Mouse (Mus musculus): Measurements from ENCODE around the gene Calr.
A peak's percentile ranks its signal among the peaks of the same experiment; 100 is the strongest.

Gene Calr

GRCm38 (mm10) chr8:84815547-84815946 lies 31.2 kb downstream of the Calr start:
- peak; percentile 84 for DNase-seq (ENCODE audit: low read depth, low spot score)

DNA sequence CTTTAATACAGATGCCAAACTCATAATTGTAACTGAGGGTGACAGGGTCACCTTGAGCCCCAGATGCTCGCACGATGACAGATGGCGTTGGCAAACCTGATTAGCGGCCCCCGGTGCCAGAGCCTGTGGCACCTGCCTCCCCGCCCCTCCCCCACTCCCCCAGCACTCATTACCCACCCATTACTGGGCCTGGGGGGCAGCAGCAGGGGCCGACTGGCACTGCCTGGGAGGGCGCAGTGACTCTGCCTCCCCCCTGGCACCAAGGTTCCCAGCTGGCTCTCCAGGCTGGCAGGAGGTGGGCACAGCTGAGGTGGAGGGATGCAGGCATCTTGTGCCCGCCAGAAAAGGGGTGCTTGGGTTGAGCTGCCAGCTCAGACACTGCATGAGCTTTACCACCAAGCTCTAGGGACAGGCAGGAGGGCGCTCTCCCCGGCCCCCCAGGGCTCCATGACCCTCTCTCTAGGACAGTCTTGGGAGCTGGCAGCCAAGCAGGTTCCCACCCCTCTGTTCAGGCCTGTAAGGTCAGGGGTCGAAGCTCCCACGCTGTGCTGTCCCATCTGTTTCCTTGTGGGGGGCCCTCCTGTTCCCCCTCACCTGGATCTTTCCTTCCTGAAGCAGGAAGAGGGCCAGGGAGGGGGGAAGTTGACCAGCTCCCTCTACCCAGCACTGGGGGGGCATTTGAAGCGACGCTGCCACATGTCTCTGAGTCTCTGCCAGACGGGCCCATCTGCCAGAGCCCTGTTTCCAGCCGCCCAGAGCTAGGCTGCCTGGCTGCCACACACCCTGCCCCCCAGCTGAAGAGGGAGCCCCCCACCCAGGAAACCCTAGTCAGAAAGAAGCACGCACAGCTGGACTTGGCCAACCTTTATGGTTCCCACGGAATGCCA lies 31.9 kb downstream of the Calr start:
- no peak for DNase-seq (ENCODE audit: low read depth, low spot score)

- no peak for DNase-seq (ENCODE audit: low read depth, low spot score)
Observed at GRCm38 (mm10) chr8:84814240-84814554, 32.5 kb downstream of the Calr start.

GRCm38 (mm10) chr8:84813830-84814229 lies 32.9 kb downstream of the Calr start:
- no peak for DNase-seq (ENCODE audit: low read depth, low spot score)

- DNase-seq (ENCODE audit: low read depth, low spot score) = no peak
Observed at GRCm38 (mm10) chr8:84813059-84813458, 33.7 kb downstream of the Calr start.

DNA sequence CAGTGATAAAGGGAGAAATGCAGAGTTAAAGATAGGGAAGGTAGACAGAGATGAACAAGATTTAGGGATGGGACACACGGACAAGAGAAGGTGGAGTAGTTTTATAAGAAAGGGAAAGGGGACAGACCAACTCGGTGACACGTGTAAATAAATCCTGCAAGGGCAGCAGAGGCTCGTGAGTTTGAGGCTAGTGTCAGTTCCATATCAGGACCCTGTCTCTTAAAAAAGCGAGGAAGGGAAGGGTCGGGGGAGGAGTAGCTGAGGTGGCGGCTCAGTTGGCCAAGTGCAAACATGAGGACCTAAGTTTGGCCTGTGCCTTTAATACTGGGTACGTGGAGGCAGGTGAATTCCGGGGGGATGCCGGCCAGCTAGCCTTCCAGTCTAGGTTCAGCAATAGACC lies 35.4 kb downstream of the Calr start:
- no peak for DNase-seq (ENCODE audit: low read depth, low spot score)

DNA sequence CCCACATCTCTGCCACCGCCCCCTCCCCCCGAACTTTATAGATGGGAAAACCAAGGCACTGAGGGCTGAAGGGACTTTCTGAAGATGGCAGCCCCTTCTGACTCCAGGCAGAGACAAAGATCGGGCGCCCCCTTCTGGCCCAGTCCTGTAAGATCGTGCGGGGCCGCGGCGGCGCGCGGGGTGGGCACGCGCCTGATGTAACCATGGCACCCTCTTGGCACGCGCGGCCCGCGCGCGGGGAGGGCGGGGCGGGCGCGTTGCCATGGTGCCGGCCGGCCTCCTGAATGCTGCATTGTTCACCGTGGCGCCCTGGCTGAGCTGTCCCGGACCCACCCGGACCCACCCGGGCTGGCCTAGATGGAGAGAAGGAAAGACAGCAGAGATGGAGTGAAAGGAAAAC lies 35.8 kb downstream of the Calr start:
- DNase-seq (ENCODE audit: low read depth, low spot score) = peak; percentile 78

DNA sequence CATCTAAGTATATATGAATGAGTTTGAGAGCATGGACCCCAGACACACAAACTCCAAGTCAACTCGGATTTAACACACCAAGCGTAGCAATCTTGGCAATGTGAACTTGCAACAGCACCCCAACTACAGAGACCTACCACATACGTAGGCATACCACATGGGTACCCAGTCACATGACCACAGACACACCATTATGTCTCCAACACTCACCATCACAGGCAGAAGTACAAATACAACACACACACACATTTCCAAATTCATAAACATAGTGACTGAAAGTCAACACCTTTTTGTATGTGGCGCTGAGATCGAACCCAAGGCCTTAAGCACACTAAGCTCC lies 36.8 kb downstream of the Calr start:
- no peak for DNase-seq (ENCODE audit: low read depth, low spot score)

DNA sequence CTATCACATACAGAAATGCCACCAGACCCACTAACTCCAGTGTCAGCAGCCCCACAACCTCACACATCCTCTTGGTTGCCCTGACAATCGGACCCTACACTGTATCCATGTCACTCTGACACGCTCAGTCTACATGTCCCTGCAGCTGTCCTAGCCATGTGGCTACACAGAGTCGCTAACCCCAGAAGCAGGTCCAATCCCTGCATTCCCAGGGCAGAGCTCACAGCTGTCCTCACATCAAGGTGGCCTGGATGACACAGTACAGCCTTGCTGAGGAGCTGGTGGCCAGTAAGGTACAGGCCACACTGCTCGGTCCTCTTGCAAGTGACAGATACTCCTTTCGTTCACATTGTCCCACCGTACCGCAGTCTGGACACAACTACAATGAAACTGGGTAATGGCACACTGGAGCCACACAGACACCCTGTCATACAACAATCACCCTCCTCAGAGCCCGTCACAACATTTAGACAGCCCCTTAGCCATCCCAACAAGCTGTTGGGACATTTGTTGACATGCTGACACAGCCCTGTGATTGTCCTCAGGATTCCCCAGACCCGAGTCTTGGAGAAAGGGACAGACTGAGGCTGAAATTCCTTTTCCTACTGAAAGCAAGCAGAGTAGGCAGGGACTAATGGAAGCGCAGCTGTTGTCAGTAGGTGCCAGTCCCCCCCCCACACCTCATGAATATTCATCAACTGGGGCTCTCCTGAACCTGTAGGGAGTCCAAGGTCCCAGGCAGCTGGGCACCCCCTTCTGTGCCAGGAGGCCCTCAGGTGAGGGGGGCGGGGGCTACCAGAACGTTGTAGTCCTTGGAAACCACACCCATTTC lies 37.4 kb downstream of the Calr start:
- DNase-seq (ENCODE audit: low read depth, low spot score) = no peak

GRCm38 (mm10) chr8:84806031-84806430 lies 40.7 kb downstream of the Calr start:
- no peak for DNase-seq (ENCODE audit: low read depth, low spot score)

DNA sequence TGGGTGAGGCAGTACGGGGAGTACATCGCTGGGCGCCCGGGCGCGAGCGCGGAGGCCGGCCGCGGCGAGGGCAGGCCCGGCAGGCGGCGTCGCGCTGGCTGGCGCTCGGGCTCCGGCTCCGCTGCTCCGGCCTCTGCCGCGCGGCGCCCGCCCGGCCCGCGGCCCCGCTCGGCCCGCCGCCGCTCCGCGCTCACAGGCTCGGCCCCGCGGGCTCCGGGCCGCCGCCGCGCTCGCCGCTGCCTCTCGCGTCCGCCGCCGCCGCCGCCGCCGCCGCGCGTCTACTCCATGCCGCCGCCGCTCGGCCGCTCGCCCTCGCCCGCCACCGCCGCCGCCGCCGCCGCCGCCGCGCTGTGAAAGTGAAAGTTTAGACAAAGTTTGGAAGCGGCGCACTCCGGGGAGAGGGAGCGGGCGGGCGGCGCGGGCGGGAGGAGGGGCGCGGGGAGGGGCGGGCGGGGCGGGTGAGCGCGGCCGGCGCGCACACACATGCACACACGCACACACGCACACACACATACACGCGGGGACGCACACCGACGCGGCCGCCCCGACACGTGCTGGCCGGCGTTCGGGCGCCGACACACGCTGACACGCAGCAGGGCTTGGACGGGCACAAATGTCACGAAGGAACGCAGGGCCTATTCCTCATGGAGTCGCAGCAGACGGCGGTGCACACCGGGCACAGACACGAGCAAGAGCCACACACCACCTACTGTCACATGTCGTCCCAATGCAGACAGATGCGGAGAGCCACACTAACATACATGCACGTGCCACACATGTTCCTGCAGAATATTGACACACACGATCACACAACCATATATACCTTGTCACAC lies 46.5 kb downstream of the Calr start, which contains the start of gene Nfix:
Gene Nfix (minus strand): TSS at position 346 of the 833 bp plus-strand sequence.
- DNase-seq (ENCODE audit: low read depth, low spot score) = no peak

GRCm38 (mm10) chr8:84799136-84799931 lies 47.4 kb downstream of the Calr start:
- no peak for DNase-seq (ENCODE audit: low read depth, low spot score)

DNA sequence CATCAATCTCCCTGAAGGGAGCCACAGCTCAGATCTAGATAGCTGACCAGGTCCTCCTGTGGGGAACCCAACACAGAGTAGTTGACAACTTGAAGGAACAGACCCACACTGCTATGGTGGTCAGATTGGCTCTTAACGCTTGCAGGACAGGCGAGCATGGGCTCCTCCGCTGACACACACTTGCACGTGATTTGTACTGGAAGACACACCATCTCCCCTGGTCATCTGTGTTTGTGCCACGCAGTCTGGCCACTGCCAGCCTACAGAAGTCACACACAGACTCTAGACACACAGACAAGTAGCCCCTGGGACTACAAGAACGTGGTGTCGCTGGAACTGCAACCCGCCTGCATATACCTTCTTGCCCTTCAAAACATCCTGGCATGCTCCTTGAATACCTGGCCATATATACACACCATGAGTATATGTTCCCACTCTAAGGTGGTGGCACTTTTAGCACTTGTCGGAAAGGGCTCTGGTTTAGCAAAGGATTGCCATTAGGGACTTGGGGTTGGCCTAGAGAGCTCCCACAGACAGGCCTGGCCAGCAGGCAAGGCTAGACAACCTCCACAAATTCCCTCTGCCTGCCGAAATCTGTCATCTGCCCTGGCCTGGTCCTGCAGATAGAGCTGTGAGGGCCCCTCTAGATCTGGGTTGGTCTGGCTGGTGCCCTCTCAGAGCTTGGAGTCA lies 48.1 kb downstream of the Calr start:
- DNase-seq (ENCODE audit: low read depth, low spot score) = no peak

DNA sequence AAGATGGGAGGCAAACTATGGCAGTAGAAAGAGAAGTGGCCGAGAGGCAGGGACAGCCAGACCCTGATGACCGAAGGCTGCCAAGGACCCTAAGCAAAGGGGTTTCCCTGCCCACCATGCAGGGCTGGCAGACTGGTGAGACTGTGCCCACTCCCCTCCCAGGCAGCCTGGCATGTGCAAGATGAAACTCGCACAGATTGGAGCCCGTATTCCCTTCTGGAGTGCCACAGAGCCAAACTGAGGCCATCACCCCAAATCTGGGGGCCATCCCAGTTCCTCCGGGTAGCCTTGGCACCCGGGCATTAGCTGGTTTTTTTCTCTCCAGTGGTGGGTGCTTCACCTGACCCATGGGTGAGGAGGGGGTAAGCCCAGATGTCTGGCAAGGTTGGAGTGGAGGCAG lies 48.8 kb downstream of the Calr start:
- no peak for DNase-seq (ENCODE audit: low read depth, low spot score)

DNA sequence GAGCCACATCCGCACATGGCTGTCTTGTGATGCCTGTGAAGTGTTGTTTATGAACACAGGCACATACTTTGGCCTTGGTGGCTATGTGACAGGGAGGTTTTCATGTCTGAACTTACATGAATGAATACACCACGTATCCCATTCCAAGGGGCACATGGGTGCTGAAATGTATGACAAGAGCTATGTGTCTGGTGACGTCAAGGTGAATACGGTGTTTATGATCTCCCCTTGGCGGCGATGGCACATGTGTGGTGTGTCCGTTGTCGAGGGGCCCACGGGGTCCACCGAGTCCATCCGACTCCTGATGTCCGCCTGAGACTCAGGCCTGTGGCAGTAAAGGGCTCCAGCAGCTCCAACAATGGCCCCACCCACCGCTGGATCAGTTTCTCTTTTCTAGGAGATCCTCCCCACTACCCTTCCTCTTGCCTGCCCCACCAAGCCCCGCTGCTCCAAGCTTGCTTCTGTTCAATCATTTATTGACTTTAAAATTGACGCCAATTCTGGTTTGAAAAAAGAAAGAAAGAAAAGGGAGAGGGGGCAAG lies 49.4 kb downstream of the Calr start:
- DNase-seq (ENCODE audit: low read depth, low spot score) = no peak

- DNase-seq (ENCODE audit: low read depth, low spot score) = no peak
Observed at GRCm38 (mm10) chr8:84794486-84794885, 52.2 kb downstream of the Calr start.

GRCm38 (mm10) chr8:84793791-84794485 lies 52.8 kb downstream of the Calr start:
- DNase-seq (ENCODE audit: low read depth, low spot score) = no peak

- no peak for DNase-seq (ENCODE audit: low read depth, low spot score)
Observed at GRCm38 (mm10) chr8:84793134-84793533, 53.6 kb downstream of the Calr start.

DNA sequence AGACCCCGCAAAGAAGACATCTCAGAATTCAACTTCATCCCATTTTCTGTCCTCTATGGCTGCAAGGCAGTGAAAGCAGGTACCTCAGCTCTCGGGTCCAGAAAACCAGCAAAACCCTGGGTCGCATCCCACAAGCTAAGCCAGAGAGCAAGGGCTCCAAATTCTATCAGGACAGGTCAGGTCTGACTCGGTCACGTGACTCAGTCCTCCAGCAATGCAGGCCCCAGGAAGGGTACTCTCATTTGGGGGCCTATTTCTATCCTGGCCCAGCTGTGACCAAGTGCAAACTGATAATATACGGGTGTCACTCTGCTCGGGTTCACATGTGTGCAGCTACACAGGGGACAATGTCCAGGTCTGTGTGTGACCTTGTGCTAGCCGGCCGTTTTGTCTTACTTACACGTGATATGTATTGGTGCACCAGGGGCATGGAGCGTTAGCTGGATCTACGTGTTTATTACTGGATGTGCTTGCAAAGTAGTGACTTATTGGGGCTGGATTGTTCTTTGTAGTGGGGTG lies 54.2 kb downstream of the Calr start:
- no peak for DNase-seq (ENCODE audit: low read depth, low spot score)
